Mouse (Mus musculus): ENCODE data around the gene Ap1m1. TPM values are rescaled to one million over a fixed set of nuclear protein-coding genes. Genes with fewer than 3 reads are reported as not detected.
A peak's percentile ranks its signal among the peaks of the same experiment; 100 is the strongest.

Gene Ap1m1
- polyA plus RNA-seq, 1 experiment: 67.0 TPM

DNA sequence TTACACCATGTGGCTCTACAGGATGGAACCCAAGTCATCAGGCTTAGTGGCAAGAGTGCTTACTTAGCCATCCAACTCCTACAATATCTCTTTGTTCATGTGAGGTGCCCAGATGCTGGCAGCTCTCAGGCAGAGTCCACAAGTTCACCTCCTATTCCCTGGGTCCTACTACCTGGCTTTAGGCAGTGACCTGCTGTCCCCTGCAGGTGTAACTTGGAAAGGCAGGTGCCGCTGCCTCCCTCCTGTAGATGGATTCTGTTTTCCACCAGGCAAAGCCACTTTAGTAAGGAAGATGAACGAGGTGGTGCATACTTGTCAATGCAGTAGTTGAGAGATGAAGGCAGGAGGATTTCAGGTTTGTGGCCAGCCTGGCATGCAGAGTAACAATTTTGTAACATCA lies 24.8 kb upstream of the Ap1m1 start:
- Histone ChIP-seq H3K4me3 (ENCODE audit: insufficient read depth, low read length) (no peak overlapping the region), H3K27ac (ENCODE audit: insufficient read depth, low read length) (no peak overlapping the region), H3K4me1 (ENCODE audit: control insufficient read depth, insufficient read depth, low read length) (no peaks in the 10 kb centered on the region)
- no peak for TF ChIP-seq POLR2A (IDR thresholded peaks at IDR 0.05; ENCODE audit: low read depth, low read length)
- no peak for TF ChIP-seq CTCF (IDR thresholded peaks at IDR 0.05; ENCODE audit: borderline replicate concordance, insufficient read depth, low read length)

DNA sequence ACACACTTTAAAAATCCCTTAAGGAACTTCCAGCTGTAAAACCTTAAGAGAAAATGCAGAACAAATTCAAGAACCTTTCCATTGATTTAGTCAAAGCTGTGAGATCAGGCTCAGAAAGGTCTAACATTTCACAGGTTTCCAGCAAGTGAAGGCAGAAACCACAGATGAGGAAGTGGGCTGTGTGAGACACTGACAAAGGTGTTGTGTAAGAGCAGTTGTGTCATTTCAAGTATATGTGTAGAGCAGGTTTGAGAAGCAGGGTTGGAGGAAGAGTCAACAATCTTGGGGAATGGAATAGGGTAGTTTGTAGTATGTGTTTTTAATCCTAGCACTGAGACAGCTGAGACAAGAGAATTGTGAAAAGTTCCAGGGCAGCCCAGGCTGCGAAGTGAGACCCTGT lies 23.9 kb upstream of the Ap1m1 start:
- no peak overlapping the region for H3K4me3 ChIP-seq (ENCODE audit: insufficient read depth, low read length)
- H3K27ac ChIP-seq (ENCODE audit: insufficient read depth, low read length): no peak overlapping the region
- H3K4me1 ChIP-seq (ENCODE audit: control insufficient read depth, insufficient read depth, low read length): no peaks in the 10 kb centered on the region
- TF ChIP-seq CTCF (IDR thresholded peaks at IDR 0.05; ENCODE audit: borderline replicate concordance, insufficient read depth, low read length) (no peak), POLR2A (IDR thresholded peaks at IDR 0.05; ENCODE audit: low read depth, low read length) (no peak)

DNA sequence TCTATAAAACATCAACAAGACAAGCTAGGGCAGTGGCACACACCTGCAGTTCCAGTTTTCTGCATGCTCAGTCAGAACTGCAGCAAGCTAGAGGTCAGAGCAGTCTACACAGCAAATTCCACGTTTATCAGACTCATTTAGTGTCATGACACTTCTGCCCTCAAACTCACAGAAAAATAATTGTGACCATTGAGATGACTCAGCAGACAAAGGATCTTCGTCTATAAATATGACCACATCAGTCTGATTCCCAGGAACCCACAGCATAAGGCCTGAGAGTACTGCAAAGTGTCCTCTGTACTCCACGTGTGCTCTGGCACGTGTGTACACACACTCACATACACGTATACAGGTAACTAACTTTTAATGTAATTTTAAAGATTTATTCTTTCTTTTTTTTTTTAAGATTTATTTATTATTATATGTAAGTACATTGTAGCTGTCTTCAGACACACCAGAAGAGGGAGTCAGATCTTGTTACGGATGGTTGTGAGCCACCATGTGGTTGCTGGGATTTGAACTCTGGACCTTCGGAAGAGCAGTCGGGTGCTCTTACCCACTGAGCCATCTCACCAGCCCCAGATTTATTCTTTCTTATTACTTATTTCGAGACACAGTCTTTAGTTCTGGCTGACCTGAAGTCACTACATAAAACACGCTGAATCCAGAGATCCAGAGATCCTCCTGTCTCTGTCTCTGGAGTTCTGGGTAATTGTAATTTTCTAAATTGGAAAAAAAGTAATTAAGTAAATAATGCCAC lies 20.9 kb upstream of the Ap1m1 start:
- no peak for TF ChIP-seq CTCF (IDR thresholded peaks at IDR 0.05; ENCODE audit: borderline replicate concordance, insufficient read depth, low read length)
- TF ChIP-seq POLR2A (IDR thresholded peaks at IDR 0.05; ENCODE audit: low read depth, low read length): no peak
- H3K27ac ChIP-seq (ENCODE audit: insufficient read depth, low read length): no peak overlapping the region
- no peaks in the 10 kb centered on the region for H3K4me1 ChIP-seq (ENCODE audit: control insufficient read depth, insufficient read depth, low read length)
- H3K4me3 ChIP-seq (ENCODE audit: insufficient read depth, low read length): no peak overlapping the region

DNA sequence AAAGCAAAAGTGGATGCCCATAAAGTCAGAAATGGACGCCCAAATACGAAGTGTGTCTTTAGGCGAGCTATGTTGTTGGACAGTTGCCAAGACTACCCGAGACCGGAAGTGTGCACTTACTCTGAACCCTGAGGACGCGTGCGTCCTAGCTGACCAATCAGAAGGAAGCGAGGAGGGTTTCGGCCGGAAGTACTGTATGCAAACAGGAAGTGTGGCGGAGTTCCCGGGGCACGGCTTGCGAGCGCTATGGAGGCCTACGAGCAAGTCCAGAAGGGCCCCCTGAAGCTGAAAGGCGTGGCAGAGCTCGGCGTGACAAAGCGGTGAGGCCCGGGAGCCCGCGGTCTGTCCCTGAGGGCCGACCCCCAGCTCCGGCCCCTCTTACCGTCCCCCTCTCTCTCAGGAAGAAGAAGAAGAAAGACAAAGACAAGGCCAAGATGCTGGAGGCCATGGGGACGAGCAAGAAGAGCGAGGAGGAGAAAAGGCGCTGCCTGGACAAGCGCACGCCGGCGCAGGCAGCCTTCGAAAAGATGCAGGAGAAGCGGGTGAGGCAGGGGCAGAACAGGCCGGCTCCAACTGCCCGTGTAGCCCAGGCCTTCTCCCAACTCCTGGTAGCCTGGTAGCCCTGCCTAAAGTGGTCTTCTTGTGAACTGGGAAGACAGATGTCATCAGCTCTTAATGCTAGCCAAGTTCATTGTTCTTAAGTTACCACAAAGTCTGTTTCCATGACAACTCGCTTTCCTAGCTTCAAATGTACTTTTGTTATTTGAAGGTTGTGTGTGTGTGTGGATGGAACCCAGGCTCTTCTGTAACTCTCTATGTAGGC lies 20.1 kb upstream of the Ap1m1 start, which contains the start of gene Fam32a:
Gene Fam32a, plus strand, starts transcription at position 190 of the 823 bp plus-strand sequence.
- Histone ChIP-seq H3K4me3 (ENCODE audit: insufficient read depth, low read length) (peak within 1 kb of the TSS; percentile 88), H3K4me1 (ENCODE audit: control insufficient read depth, insufficient read depth, low read length) (no peaks in the 10 kb centered on the region), H3K27ac (ENCODE audit: insufficient read depth, low read length) (peak within 1 kb of the TSS; percentile 19; the same call in 1 of the 2 replicates)
- TF ChIP-seq CTCF (IDR thresholded peaks at IDR 0.05; ENCODE audit: borderline replicate concordance, insufficient read depth, low read length): no peak
- TF ChIP-seq POLR2A (IDR thresholded peaks at IDR 0.05; ENCODE audit: low read depth, low read length): peak; percentile 54

DNA sequence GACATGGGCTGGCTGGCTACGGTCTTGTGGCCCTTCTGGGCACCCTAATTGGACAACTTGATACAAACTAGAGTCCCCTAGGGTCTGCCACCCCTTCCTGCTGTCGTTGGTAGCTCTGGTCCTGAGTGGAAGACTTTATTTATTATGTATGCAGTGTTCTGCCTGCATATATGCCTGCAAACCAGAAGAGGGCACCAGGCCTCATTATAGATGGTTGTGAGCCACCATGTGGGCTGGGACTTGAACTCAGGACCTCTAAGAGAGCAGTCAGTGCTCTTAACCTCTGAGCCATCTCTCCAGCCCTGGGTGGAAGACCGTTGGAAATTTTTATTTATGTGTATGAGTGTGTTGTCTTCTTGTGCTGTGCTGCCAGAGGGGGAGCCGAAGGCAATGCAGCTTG lies 19.1 kb upstream of the Ap1m1 start:
- Histone ChIP-seq H3K4me3 (ENCODE audit: insufficient read depth, low read length) (peak overlapping the region; percentile 88), H3K4me1 (ENCODE audit: control insufficient read depth, insufficient read depth, low read length) (no peaks in the 10 kb centered on the region), H3K27ac (ENCODE audit: insufficient read depth, low read length) (no peak overlapping the region)
- TF ChIP-seq CTCF (IDR thresholded peaks at IDR 0.05; ENCODE audit: borderline replicate concordance, insufficient read depth, low read length): no peak
- TF ChIP-seq POLR2A (IDR thresholded peaks at IDR 0.05; ENCODE audit: low read depth, low read length): no peak

DNA sequence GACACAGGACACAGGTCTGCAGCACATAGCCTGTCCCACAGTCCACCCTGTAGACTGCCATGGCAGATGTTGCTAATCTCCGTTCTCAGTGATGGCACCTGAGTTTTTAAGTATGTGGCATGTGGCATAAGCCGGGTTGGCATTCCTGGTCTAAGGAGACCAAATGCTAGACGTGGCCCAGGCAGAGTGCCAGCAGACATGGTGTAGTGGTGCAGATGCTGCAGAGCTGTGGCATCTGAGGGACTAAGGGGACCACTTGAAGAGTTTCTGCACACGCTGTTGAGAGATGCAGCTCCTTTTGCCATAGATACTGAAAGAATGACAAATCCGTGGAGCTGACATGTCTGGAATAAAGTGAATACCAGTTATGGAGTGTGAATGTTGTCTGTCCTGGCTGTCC lies 17.2 kb upstream of the Ap1m1 start:
- TF ChIP-seq CTCF (IDR thresholded peaks at IDR 0.05; ENCODE audit: borderline replicate concordance, insufficient read depth, low read length) (no peak), POLR2A (IDR thresholded peaks at IDR 0.05; ENCODE audit: low read depth, low read length) (no peak)
- H3K4me1 ChIP-seq (ENCODE audit: control insufficient read depth, insufficient read depth, low read length): no peaks in the 10 kb centered on the region
- no peak overlapping the region for H3K4me3 ChIP-seq (ENCODE audit: insufficient read depth, low read length)
- no peak overlapping the region for H3K27ac ChIP-seq (ENCODE audit: insufficient read depth, low read length)

DNA sequence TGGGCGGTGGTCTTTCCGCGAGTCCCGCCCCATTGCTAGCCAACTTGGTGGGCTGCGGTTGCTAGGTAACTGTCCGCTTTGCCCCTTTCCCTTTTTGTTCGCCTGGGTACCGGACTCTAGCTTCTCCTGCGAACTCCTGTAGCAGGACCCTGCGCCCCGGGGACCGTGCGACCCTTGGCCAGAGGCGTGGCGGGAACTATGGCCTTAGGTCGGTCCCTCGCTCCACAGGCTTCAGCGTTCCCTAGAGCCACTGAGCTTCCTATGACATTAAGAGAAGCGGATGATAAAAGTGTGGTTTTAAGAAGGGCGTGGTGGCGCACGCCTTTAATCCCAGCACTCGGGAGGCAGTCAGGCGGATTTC lies 565 bp downstream of the Ap1m1 start:
- TF ChIP-seq CTCF (IDR thresholded peaks at IDR 0.05; ENCODE audit: borderline replicate concordance, insufficient read depth, low read length) (no peak), POLR2A (IDR thresholded peaks at IDR 0.05; ENCODE audit: low read depth, low read length) (no peak)
- Histone ChIP-seq H3K27ac (ENCODE audit: insufficient read depth, low read length) (peak overlapping the region; percentile 15; the same call in 1 of the 2 replicates), H3K4me1 (ENCODE audit: control insufficient read depth, insufficient read depth, low read length) (peaks cover 2% of the 10 kb centered on the region), H3K4me3 (ENCODE audit: insufficient read depth, low read length) (peak overlapping the region; percentile 80)

DNA sequence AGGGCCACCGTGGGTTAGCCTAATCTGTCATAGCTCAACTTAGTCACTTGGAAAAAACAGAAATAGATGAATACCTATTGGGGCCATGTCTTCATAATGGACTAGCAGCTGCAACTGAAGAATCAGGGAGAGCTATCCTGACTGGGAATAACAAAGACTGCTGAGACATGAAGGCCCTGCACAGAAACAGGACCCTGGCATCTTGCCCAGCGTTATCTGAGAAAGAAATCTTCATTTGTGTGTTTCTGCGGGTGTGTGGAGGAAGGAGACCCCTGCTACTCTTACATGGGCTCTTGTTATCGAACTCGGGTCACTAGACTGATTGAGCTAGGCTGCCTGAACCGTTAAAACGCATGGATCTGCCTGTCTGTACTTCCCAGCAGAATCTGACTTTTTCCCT lies 1.1 kb downstream of the Ap1m1 start:
- H3K27ac ChIP-seq (ENCODE audit: insufficient read depth, low read length): no peak overlapping the region
- H3K4me1 ChIP-seq (ENCODE audit: control insufficient read depth, insufficient read depth, low read length): peaks cover 2% of the 10 kb centered on the region
- TF ChIP-seq CTCF (IDR thresholded peaks at IDR 0.05; ENCODE audit: borderline replicate concordance, insufficient read depth, low read length): no peak
- no peak for TF ChIP-seq POLR2A (IDR thresholded peaks at IDR 0.05; ENCODE audit: low read depth, low read length)
- H3K4me3 ChIP-seq (ENCODE audit: insufficient read depth, low read length): peak overlapping the region; percentile 80

DNA sequence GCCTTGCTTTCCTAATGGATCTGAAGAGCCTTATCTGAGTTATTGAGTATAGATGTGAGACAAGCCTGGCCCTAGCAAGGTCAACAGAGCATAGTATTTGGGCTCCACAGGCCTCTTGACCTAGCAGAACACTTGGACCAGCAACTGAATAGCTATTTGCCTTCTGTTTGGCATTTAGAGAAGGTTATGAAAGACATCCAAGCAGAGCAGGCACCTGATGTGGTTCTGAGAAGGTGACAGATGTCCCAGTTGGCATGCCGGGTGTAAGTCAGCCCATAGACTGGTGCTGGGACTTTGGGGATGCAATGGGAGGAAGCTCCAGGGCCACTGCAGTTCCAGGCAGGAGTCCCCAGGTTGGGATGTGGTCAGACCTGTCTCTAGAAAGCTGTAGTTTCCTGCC lies 2.4 kb downstream of the Ap1m1 start:
- no peak overlapping the region for H3K4me3 ChIP-seq (ENCODE audit: insufficient read depth, low read length)
- H3K4me1 ChIP-seq (ENCODE audit: control insufficient read depth, insufficient read depth, low read length): peaks cover 2% of the 10 kb centered on the region
- TF ChIP-seq POLR2A (IDR thresholded peaks at IDR 0.05; ENCODE audit: low read depth, low read length) (no peak), CTCF (IDR thresholded peaks at IDR 0.05; ENCODE audit: borderline replicate concordance, insufficient read depth, low read length) (no peak)
- no peak overlapping the region for H3K27ac ChIP-seq (ENCODE audit: insufficient read depth, low read length)

DNA sequence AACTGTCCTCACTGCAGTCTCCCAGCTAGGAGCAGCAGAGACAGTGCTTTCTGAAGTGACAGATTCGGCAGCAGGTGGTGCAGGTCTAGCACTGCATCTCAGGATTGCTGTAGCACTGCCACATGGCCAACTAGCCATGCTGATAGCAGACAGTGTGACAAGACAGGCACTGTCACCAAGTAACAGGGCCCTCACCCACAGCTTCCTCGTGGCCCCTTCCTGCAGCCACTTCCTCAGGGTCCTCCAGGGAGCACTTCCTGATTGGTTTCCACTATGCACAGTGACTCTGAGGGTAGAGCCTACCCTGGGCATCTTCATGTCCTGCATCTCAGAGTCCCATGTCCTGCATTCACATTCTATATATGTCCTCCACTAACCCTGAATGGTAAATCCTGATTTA lies 4.8 kb downstream of the Ap1m1 start:
- no peak for TF ChIP-seq CTCF (IDR thresholded peaks at IDR 0.05; ENCODE audit: borderline replicate concordance, insufficient read depth, low read length)
- no peak for TF ChIP-seq POLR2A (IDR thresholded peaks at IDR 0.05; ENCODE audit: low read depth, low read length)

More for the DNA sequence above, 4.8 kb downstream of the Ap1m1 start:
- no peak overlapping the region for H3K4me3 ChIP-seq (ENCODE audit: insufficient read depth, low read length)
- H3K27ac ChIP-seq (ENCODE audit: insufficient read depth, low read length): no peak overlapping the region
- peaks cover 2% of the 10 kb centered on the region for H3K4me1 ChIP-seq (ENCODE audit: control insufficient read depth, insufficient read depth, low read length)
